Mouse (Mus musculus): ENCODE measurements around the gene Il16. TPM values are rescaled to one million over a fixed set of nuclear protein-coding genes. Genes with fewer than 3 reads are reported as not detected.

The Il16 gene
- 1.1 TPM in 2 replicates for polyA plus RNA-seq (2016; fragmentation: Nextera tagmentation; extraction: Ambion mirVana)

DNA sequence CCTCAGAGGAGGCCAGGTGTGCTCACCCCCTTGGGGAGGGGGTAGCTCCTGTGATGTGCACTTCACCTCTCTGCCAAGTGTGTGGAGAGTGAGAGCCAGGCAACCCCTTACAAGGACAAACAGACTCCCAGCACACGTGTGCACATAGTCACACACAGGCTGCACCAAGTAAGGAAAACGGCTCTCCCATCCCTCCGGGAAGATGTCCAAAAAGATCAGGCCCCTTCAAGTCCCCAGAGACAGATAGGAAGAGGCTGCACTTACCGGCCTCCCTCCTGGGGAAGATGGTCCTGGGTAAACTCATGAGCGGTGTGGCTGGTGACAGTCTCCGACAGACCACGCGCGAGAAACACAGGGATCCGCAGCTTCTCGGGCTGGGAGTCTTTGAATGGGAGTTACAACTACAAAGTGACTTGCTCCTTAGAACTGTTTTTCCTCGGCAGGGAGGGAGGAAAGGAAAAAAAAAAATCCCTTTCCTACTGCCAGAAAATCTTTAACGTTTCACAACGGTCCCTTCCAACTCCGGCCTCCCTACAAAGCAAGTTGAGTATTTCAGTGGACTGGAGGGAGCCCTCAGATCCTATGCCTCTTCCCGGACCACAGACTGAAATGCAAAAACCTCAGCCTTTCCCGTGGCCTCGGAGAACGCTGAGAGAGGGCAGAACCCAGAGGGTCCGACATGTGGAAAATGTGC is at the start of gene Il16:
Gene Il16, minus strand, starts transcription at position 314 of the 694 bp plus-strand sequence.
- no peak for DNase-seq (ENCODE audit: low spot score)
- Histone ChIP-seq H3K27me3 (ENCODE audit: insufficient read depth, poor library complexity, severe bottlenecking) (no peaks in the 10 kb centered on the region; the same call in 1 of the 2 replicates), H3K36me3 (no peaks in the 10 kb centered on the region), H3K4me1 (replicated peaks) (peaks cover 21% of the 10 kb centered on the region), H3K9me3 (no peaks in the 10 kb centered on the region), H3K27ac (0 out of 2 replicates have a peak within 1 kb of the TSS, but pooled peaks have one; percentile 26), H3K4me3 (no peak within 1 kb of the TSS)
- WGBS = 50% methylated on average over 20 of the region's 20 CpGs

- peak; percentile 91 for DNase-seq (ENCODE audit: low spot score)
- no peak within 1 kb of the TSS for H3K27ac ChIP-seq
- no peaks in the 10 kb centered on the region; the same call in 1 of the 2 replicates for H3K27me3 ChIP-seq (ENCODE audit: insufficient read depth, poor library complexity, severe bottlenecking)
- H3K36me3 ChIP-seq = no peaks in the 10 kb centered on the region
- WGBS = 5% methylated on average over 14 of the region's 14 CpGs
- H3K9me3 ChIP-seq = no peaks in the 10 kb centered on the region
- H3K4me1 ChIP-seq (replicated peaks) = peaks cover 17% of the 10 kb centered on the region
- H3K4me3 ChIP-seq = peak within 1 kb of the TSS; percentile 14
These were observed 49.2 kb upstream of the Il16 start, which contains the start of gene Cfap161 for GRCm38 (mm10) chr7:83794705-83795104. Gene Cfap161 (minus strand): TSS chr7:83794880.

DNA sequence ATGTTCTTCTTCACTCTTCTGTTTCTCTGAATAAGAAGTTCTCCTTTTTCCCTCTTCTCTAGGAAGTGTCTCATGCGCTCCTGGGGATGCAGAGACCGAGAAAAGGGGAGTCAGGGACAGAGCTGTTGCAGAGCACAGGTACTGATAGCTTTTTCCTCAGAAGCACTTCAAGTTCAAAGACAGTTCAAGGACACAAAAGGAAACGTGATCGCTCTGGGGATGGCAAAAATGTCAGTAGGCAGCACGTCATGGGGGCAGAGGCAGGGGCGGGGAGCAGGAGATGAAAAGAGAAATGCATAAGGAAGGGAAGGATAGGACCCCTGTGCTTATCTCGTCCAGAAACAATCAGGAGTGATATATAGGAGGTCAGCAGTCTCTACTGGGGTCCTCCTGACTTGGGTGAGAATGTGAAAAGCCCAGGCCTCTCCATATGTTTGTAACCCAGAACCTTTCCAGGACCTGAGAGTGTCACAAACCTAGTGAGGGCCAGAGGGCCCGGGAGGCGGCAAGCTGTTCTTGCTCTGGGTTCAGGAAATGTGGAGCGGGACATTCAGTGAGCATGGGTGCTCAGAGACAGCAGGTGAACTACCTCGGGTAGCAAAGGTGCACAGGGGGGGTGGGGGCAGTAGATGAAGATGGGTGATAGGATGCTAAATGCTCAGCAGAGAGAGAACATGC is 48.6 kb upstream of the Il16 start:
- no peak overlapping the region for H3K27ac ChIP-seq
- WGBS = 47% methylated on average over 11 of the region's 11 CpGs
- no peaks in the 10 kb centered on the region; the same call in 1 of the 2 replicates for H3K27me3 ChIP-seq (ENCODE audit: insufficient read depth, poor library complexity, severe bottlenecking)
- DNase-seq (ENCODE audit: low spot score) = no peak
- no peaks in the 10 kb centered on the region for H3K9me3 ChIP-seq
- no peaks in the 10 kb centered on the region for H3K36me3 ChIP-seq
- H3K4me3 ChIP-seq = peak overlapping the region; percentile 14; the same call in 1 of the 2 replicates
- peaks cover 17% of the 10 kb centered on the region for H3K4me1 ChIP-seq (replicated peaks)

- H3K27ac ChIP-seq = no peak overlapping the region
- no peaks in the 10 kb centered on the region for H3K36me3 ChIP-seq
- H3K4me1 ChIP-seq (replicated peaks) = no peaks in the 10 kb centered on the region
- H3K9me3 ChIP-seq = no peaks in the 10 kb centered on the region
- no peaks in the 10 kb centered on the region for H3K27me3 ChIP-seq (ENCODE audit: insufficient read depth, poor library complexity, severe bottlenecking)
- WGBS = 84% methylated on average over 4 of the region's 4 CpGs
- no peak overlapping the region for H3K4me3 ChIP-seq
- no peak for DNase-seq (ENCODE audit: low spot score)
These were observed 35.4 kb upstream of the Il16 start for GRCm38 (mm10) chr7:83780881-83781280.

GRCm38 (mm10) chr7:83780026-83780425 is 34.5 kb upstream of the Il16 start:
- no peak for DNase-seq (ENCODE audit: low spot score)
- no peaks in the 10 kb centered on the region for H3K27me3 ChIP-seq (ENCODE audit: insufficient read depth, poor library complexity, severe bottlenecking)
- no peaks in the 10 kb centered on the region for H3K9me3 ChIP-seq
- H3K4me3 ChIP-seq = no peak overlapping the region
- H3K36me3 ChIP-seq = no peaks in the 10 kb centered on the region
- H3K4me1 ChIP-seq (replicated peaks) = no peaks in the 10 kb centered on the region
- no peak overlapping the region for H3K27ac ChIP-seq
- 78% methylated on average over 4 of the region's 4 CpGs for WGBS

GRCm38 (mm10) chr7:83779028-83779427 is 33.5 kb upstream of the Il16 start:
- H3K27ac ChIP-seq = no peak overlapping the region
- 72% methylated on average over 2 of the region's 2 CpGs for WGBS
- no peak for DNase-seq (ENCODE audit: low spot score)

DNA sequence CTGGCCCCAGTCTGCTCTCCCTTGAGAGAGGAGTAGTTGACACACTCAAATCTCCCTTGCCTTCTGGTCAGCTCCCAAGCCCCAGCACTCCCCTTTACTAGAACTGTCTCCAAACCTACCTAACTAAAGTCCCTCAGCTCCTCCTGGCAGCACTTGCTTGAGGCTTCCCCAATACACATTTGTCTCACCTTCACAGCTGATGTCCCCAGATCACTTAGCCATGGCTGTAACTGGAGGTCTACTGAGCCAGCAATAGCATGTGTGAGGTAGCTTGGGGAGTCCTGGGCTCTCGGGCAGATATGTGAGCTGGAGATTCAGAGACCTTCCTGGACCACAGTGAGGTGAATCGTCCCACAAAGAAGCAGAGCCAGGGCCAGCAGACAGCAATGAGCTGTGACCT is 33.0 kb upstream of the Il16 start:
- no peak overlapping the region for H3K4me3 ChIP-seq
- no peaks in the 10 kb centered on the region for H3K36me3 ChIP-seq
- no peak for DNase-seq (ENCODE audit: low spot score)
- H3K4me1 ChIP-seq (replicated peaks) = no peaks in the 10 kb centered on the region
- 83% methylated on average over 2 of the region's 2 CpGs for WGBS
- H3K27me3 ChIP-seq (ENCODE audit: insufficient read depth, poor library complexity, severe bottlenecking) = no peaks in the 10 kb centered on the region
- H3K27ac ChIP-seq = no peak overlapping the region
- H3K9me3 ChIP-seq = no peaks in the 10 kb centered on the region

More at GRCm38 (mm10) chr7:83779028-83779427, 33.5 kb upstream of the Il16 start:
- Histone ChIP-seq H3K36me3 (no peaks in the 10 kb centered on the region), H3K9me3 (no peaks in the 10 kb centered on the region), H3K4me1 (replicated peaks) (no peaks in the 10 kb centered on the region), H3K27me3 (ENCODE audit: insufficient read depth, poor library complexity, severe bottlenecking) (no peaks in the 10 kb centered on the region), H3K4me3 (no peak overlapping the region)

DNA sequence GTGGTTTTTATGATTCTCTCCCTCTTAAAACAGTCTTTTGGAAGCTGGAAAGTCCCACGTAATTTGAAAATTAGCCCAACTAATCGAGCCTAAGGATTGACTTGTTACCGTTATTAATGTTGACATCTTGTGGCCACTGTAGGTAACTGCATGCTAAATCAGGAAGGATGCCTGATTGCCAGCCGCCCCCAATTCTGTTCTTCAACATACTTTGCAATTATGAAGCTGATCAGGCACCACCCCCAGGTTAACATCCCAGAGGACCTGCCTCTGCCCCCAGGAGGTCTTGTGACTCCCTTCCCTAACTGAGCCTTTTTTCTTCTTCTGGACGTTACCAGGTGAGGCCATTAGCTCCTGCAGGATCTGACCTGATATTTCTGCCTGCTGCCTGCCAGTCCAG is 29.2 kb upstream of the Il16 start:
- WGBS = 40% methylated on average over 5 of the region's 5 CpGs
- H3K9me3 ChIP-seq = no peaks in the 10 kb centered on the region
- no peaks in the 10 kb centered on the region for H3K4me1 ChIP-seq (replicated peaks)
- no peak overlapping the region for H3K4me3 ChIP-seq
- peak; percentile 6 for DNase-seq (ENCODE audit: low spot score)
- H3K27me3 ChIP-seq (ENCODE audit: insufficient read depth, poor library complexity, severe bottlenecking) = no peaks in the 10 kb centered on the region
- H3K27ac ChIP-seq = no peak overlapping the region
- no peaks in the 10 kb centered on the region for H3K36me3 ChIP-seq

DNA sequence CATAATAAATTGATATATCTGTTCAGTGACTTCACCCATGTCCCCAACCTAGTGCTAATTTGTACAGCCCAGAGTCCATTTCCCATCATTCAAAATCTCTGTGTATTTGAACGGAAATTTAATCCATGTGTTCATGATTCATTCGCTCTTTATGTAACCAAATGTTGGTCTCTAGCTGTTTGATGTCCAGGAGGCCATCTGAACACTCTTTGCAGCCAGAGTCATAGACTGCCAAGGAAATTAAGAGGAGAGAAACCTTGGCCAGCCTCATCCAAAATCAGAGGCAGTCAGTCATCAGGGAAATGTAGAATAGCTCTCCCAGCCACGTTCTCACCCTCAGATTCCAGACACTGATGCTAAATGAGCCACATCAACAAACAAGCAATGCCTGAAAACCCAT is 18.1 kb upstream of the Il16 start:
- Histone ChIP-seq H3K4me1 (replicated peaks) (no peaks in the 10 kb centered on the region), H3K36me3 (no peaks in the 10 kb centered on the region), H3K4me3 (no peak overlapping the region), H3K27me3 (ENCODE audit: insufficient read depth, poor library complexity, severe bottlenecking) (no peaks in the 10 kb centered on the region), H3K27ac (no peak overlapping the region), H3K9me3 (no peaks in the 10 kb centered on the region)
- no peak for DNase-seq (ENCODE audit: low spot score)
- 79% methylated on average over 3 of the region's 3 CpGs for WGBS

- WGBS = 81% methylated on average over 5 of the region's 5 CpGs
- no peaks in the 10 kb centered on the region for H3K9me3 ChIP-seq
- no peaks in the 10 kb centered on the region for H3K4me1 ChIP-seq (replicated peaks)
- H3K27ac ChIP-seq = no peak overlapping the region
- H3K36me3 ChIP-seq = no peaks in the 10 kb centered on the region
- DNase-seq (ENCODE audit: low spot score) = no peak
- no peak overlapping the region for H3K4me3 ChIP-seq
- H3K27me3 ChIP-seq (ENCODE audit: insufficient read depth, poor library complexity, severe bottlenecking) = no peaks in the 10 kb centered on the region
These were observed 16.8 kb upstream of the Il16 start for GRCm38 (mm10) chr7:83762336-83762735.

DNA sequence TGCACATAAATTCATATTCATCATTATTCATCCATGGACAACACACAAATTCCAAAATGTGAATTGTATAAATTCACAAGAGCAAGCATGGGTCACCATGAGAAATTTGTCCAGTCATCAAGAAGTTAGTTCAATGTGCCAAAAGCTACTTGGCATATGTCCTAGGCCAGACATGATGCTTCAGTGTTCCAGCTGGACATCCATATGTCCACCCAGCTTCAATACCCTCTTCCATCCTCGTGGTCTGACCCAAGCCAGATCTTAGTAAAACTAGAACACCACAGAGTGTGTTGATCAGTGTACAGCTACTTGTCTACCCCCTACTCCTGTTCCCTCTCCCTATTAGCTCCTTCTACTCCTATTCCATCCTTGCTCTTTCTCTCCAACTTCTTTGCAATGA is 5.5 kb upstream of the Il16 start:
- no peaks in the 10 kb centered on the region for H3K9me3 ChIP-seq
- no peaks in the 10 kb centered on the region for H3K36me3 ChIP-seq
- 74% methylated on average over 1 of the region's 1 CpGs for WGBS
- H3K27me3 ChIP-seq (ENCODE audit: insufficient read depth, poor library complexity, severe bottlenecking) = no peaks in the 10 kb centered on the region
- no peak overlapping the region for H3K27ac ChIP-seq
- H3K4me3 ChIP-seq = no peak overlapping the region
- no peak for DNase-seq (ENCODE audit: low spot score)
- peaks cover 10% of the 10 kb centered on the region for H3K4me1 ChIP-seq (replicated peaks)

DNA sequence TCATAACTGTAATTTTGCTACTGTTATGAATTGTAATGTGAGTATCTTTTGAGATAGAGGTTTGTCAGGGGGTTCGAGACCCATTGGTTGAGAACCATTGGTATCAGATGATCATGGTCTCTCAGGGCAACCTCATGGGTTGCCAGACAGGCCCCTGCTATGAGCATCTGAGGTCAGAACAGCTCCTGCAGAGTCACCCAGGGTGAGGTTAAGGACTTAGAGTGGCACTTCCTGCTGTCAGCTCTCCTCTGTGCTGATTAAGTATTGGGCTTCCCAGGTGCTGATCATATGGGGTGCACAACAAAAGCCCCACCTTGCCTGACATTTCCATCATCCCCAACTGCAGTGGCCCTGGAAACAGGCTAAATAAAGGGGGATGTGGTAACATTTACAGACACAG is 2.9 kb upstream of the Il16 start:
- Histone ChIP-seq H3K4me1 (replicated peaks) (peaks cover 21% of the 10 kb centered on the region), H3K4me3 (no peak overlapping the region), H3K27ac (no peak overlapping the region), H3K9me3 (no peaks in the 10 kb centered on the region), H3K27me3 (ENCODE audit: insufficient read depth, poor library complexity, severe bottlenecking) (no peaks in the 10 kb centered on the region; the same call in 1 of the 2 replicates), H3K36me3 (no peaks in the 10 kb centered on the region)
- WGBS = 76% methylated on average over 1 of the region's 1 CpGs
- DNase-seq (ENCODE audit: low spot score) = no peak

- H3K4me3 ChIP-seq = no peak overlapping the region
- H3K9me3 ChIP-seq = no peaks in the 10 kb centered on the region
- 65% methylated on average over 8 of the region's 8 CpGs for WGBS
- H3K4me1 ChIP-seq (replicated peaks) = peaks cover 21% of the 10 kb centered on the region
- no peak for DNase-seq (ENCODE audit: low spot score)
- H3K27ac ChIP-seq = 0 out of 2 replicates have a peak overlapping the region, but pooled peaks have one; percentile 26
- H3K36me3 ChIP-seq = no peaks in the 10 kb centered on the region
- no peaks in the 10 kb centered on the region; the same call in 1 of the 2 replicates for H3K27me3 ChIP-seq (ENCODE audit: insufficient read depth, poor library complexity, severe bottlenecking)
These were observed 671 bp upstream of the Il16 start for GRCm38 (mm10) chr7:83746107-83746687.
